Mouse (Mus musculus): Measurements from ENCODE around the gene Tmem54. TPM values are rescaled to one million over a fixed set of nuclear protein-coding genes. Genes with fewer than 3 reads are reported as not detected.

Gene Tmem54
- polyA plus RNA-seq, 1 experiment from 2014 or later, result 363 TPM

- H3K9me3 ChIP-seq (ENCODE audit: control insufficient read depth), result no peaks in the 10 kb centered on the region
- H3K4me1 ChIP-seq (replicated peaks; ENCODE audit: control insufficient read depth, insufficient read depth, low read length), result no peaks in the 10 kb centered on the region; the same call in 1 of the 2 replicates
- no peak for TF ChIP-seq CTCF (IDR thresholded peaks at IDR 0.05; ENCODE audit: low read depth)
- WGBS, result 88% methylated on average over 1 of the region's 1 CpGs
- no peak for ATAC-seq
- no peak overlapping the region for H3K4me3 ChIP-seq (ENCODE audit: low read depth, low read length)
- H3K27me3 ChIP-seq (replicated peaks; ENCODE audit: control insufficient read depth, insufficient read depth, low read length), result no peaks in the 10 kb centered on the region
- H3K9ac ChIP-seq (ENCODE audit: low read depth, low read length), result no peak overlapping the region
- no peak overlapping the region; the same call in 1 of the 2 replicates for H3K27ac ChIP-seq (ENCODE audit: low read depth, low read length)
- H3K4me2 ChIP-seq (replicated peaks; ENCODE audit: low read depth), result no peak overlapping the region
- peaks cover 10% of the 10 kb centered on the region for H3K36me3 ChIP-seq (ENCODE audit: control insufficient read depth, insufficient read depth)
These were observed 44.0 kb downstream of the Tmem54 start for GRCm38 (mm10) chr4:129149321-129149720.

- Histone ChIP-seq H3K27ac (ENCODE audit: low read depth, low read length) (peak overlapping the region; percentile 82), H3K9me3 (ENCODE audit: control insufficient read depth) (no peaks in the 10 kb centered on the region), H3K27me3 (replicated peaks; ENCODE audit: control insufficient read depth, insufficient read depth, low read length) (no peaks in the 10 kb centered on the region), H3K4me3 (ENCODE audit: low read depth, low read length) (no peak overlapping the region), H3K9ac (ENCODE audit: low read depth, low read length) (no peak overlapping the region), H3K4me1 (replicated peaks; ENCODE audit: control insufficient read depth, insufficient read depth, low read length) (no peaks in the 10 kb centered on the region; the same call in 1 of the 2 replicates), H3K4me2 (replicated peaks; ENCODE audit: low read depth) (peak overlapping the region; percentile 17), H3K36me3 (ENCODE audit: control insufficient read depth, insufficient read depth) (peaks cover 15% of the 10 kb centered on the region)
- peak; percentile 96 for ATAC-seq
- no peak for TF ChIP-seq CTCF (IDR thresholded peaks at IDR 0.05; ENCODE audit: low read depth)
- WGBS, result 33% methylated on average over 4 of the region's 4 CpGs
These were observed 46.0 kb downstream of the Tmem54 start for GRCm38 (mm10) chr4:129151276-129151811.

GRCm38 (mm10) chr4:129157541-129157940, 52.2 kb downstream of the Tmem54 start:
- 48% methylated on average over 5 of the region's 5 CpGs for WGBS
- H3K27ac ChIP-seq (ENCODE audit: low read depth, low read length), result no peak overlapping the region
- no peak overlapping the region for H3K4me2 ChIP-seq (replicated peaks; ENCODE audit: low read depth)
- H3K9me3 ChIP-seq (ENCODE audit: control insufficient read depth), result no peaks in the 10 kb centered on the region
- no peaks in the 10 kb centered on the region for H3K27me3 ChIP-seq (replicated peaks; ENCODE audit: control insufficient read depth, insufficient read depth, low read length)
- no peak for ATAC-seq
- no peak for TF ChIP-seq CTCF (IDR thresholded peaks at IDR 0.05; ENCODE audit: low read depth)
- H3K4me3 ChIP-seq (ENCODE audit: low read depth, low read length), result no peak overlapping the region
- peaks cover 12% of the 10 kb centered on the region for H3K36me3 ChIP-seq (ENCODE audit: control insufficient read depth, insufficient read depth)
- H3K9ac ChIP-seq (ENCODE audit: low read depth, low read length), result no peak overlapping the region
- H3K4me1 ChIP-seq (replicated peaks; ENCODE audit: control insufficient read depth, insufficient read depth, low read length), result no peaks in the 10 kb centered on the region

- ATAC-seq, result no peak
- whole genome bisulfite sequencing, result 27% methylated on average over 3 of the region's 3 CpGs
- Histone ChIP-seq H3K4me2 (replicated peaks; ENCODE audit: low read depth) (no peak overlapping the region), H3K4me3 (ENCODE audit: low read depth, low read length) (no peak overlapping the region), H3K36me3 (ENCODE audit: control insufficient read depth, insufficient read depth) (peaks cover 12% of the 10 kb centered on the region), H3K27me3 (replicated peaks; ENCODE audit: control insufficient read depth, insufficient read depth, low read length) (no peaks in the 10 kb centered on the region), H3K4me1 (replicated peaks; ENCODE audit: control insufficient read depth, insufficient read depth, low read length) (no peaks in the 10 kb centered on the region), H3K27ac (ENCODE audit: low read depth, low read length) (no peak overlapping the region), H3K9ac (ENCODE audit: low read depth, low read length) (no peak overlapping the region), H3K9me3 (ENCODE audit: control insufficient read depth) (no peaks in the 10 kb centered on the region)
- TF ChIP-seq CTCF (IDR thresholded peaks at IDR 0.05; ENCODE audit: low read depth), result no peak
These were observed 53.2 kb downstream of the Tmem54 start for GRCm38 (mm10) chr4:129158549-129158948.

- WGBS, result 100% methylated on average over 1 of the region's 1 CpGs
- peaks cover 21% of the 10 kb centered on the region for H3K36me3 ChIP-seq (ENCODE audit: control insufficient read depth, insufficient read depth)
- TF ChIP-seq CTCF (IDR thresholded peaks at IDR 0.05; ENCODE audit: low read depth), result no peak
- H3K9me3 ChIP-seq (ENCODE audit: control insufficient read depth), result no peaks in the 10 kb centered on the region
- no peak overlapping the region for H3K4me3 ChIP-seq (ENCODE audit: low read depth, low read length)
- H3K27ac ChIP-seq (ENCODE audit: low read depth, low read length), result no peak overlapping the region
- H3K4me2 ChIP-seq (replicated peaks; ENCODE audit: low read depth), result no peak overlapping the region
- no peak for ATAC-seq
- H3K27me3 ChIP-seq (replicated peaks; ENCODE audit: control insufficient read depth, insufficient read depth, low read length), result no peaks in the 10 kb centered on the region
- H3K4me1 ChIP-seq (replicated peaks; ENCODE audit: control insufficient read depth, insufficient read depth, low read length), result no peaks in the 10 kb centered on the region
- no peak overlapping the region for H3K9ac ChIP-seq (ENCODE audit: low read depth, low read length)
These were observed 55.7 kb downstream of the Tmem54 start for GRCm38 (mm10) chr4:129161076-129161475.

Other genes with a start within 250 kb of the Tmem54 start
- gene Trim62, start 222.0 kb upstream of the Tmem54 start, polyA plus RNA-seq (2015; fragmentation: Nextera tagmentation; extraction: Ambion mirVana), result 2.1 and 2.8 TPM in 2 replicates
- gene Azin2, start 143.1 kb upstream of the Tmem54 start, polyA plus RNA-seq (2015; fragmentation: Nextera tagmentation; extraction: Ambion mirVana), result 13.1 and 13.3 TPM in 2 replicates
- 538 and 552 TPM in 2 replicates for gene Ak2, start 113.6 kb upstream of the Tmem54 start, polyA plus RNA-seq (2015; fragmentation: Nextera tagmentation; extraction: Ambion mirVana)
- 11.0 and 12.2 TPM in 2 replicates for gene Rnf19b, start 47.3 kb upstream of the Tmem54 start, polyA plus RNA-seq (2015; fragmentation: Nextera tagmentation; extraction: Ambion mirVana)
- 3.9 and 4.6 TPM in 2 replicates for gene Hpca, start 16.5 kb downstream of the Tmem54 start, polyA plus RNA-seq (2015; fragmentation: Nextera tagmentation; extraction: Ambion mirVana)
- gene Fndc5, start 31.5 kb downstream of the Tmem54 start, polyA plus RNA-seq (2015; fragmentation: Nextera tagmentation; extraction: Ambion mirVana), result 14.5 and 15.4 TPM in 2 replicates
- gene S100pbp, start 84.2 kb downstream of the Tmem54 start, polyA plus RNA-seq (2015; fragmentation: Nextera tagmentation; extraction: Ambion mirVana), result 6.9 and 7.7 TPM in 2 replicates
- 35.6 and 41.8 TPM in 2 replicates for gene Yars, start 84.2 kb downstream of the Tmem54 start, polyA plus RNA-seq (2015; fragmentation: Nextera tagmentation; extraction: Ambion mirVana)
- 14.3 and 15.1 TPM in 2 replicates for gene C77080, start 155.9 kb downstream of the Tmem54 start, polyA plus RNA-seq (2015; fragmentation: Nextera tagmentation; extraction: Ambion mirVana)
- gene Sync, start 182.1 kb downstream of the Tmem54 start, polyA plus RNA-seq (2015; fragmentation: Nextera tagmentation; extraction: Ambion mirVana), result 1.3 and 1.6 TPM in 2 replicates
- 159 and 175 TPM in 2 replicates for gene Rbbp4, start 229.8 kb downstream of the Tmem54 start, polyA plus RNA-seq (2015; fragmentation: Nextera tagmentation; extraction: Ambion mirVana)
- 92.9 and 94.5 TPM in 2 replicates for gene Zbtb8os, start 230.1 kb downstream of the Tmem54 start, polyA plus RNA-seq (2015; fragmentation: Nextera tagmentation; extraction: Ambion mirVana)